Mouse (Mus musculus) kidney, adult 18-20 months (tissue): ENCODE results near the gene Adgrd1.

Experiments used
- DNase-seq: peaks from one replicate; pipeline ENCODE4 v3.0.0; 2021

Adgrd1 gene

GRCm38 (mm10) chr5:129208845-129209244 is 112.3 kb downstream of the Adgrd1 start:
- DNase-seq, result no peak

DNA sequence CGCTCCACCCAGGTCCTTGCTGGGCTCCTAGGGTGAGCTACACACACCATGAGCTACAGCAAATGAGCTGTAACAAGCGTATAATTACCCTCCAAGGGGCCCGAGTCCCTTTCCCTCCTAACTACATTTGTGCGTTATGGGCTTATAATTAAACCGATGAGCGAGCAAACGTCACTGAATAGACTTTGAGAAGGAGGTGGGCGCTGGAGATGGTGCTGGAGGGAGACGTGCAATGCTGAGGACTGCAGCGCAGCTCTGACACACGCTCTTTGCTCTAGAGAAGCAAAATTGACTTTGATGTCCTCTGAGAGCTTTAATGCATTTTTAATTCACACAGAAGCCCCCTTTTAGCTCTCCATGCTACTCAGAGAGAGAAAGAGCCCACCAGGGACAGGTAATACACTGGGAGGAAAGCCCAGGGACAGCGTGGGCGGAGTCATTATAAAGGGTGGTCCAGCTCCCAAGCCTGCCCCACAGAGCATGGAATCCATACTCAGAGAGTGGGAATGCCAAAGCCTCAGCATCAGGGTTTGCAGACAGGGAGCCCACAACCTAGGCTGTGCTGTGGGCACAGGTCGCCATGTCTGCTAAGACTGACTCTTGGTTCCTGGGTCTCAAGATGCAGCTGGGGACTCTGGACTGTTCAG is 115.0 kb downstream of the Adgrd1 start:
- DNase-seq, result no peak

GRCm38 (mm10) chr5:129214023-129214422 is 117.5 kb downstream of the Adgrd1 start:
- DNase-seq, result no peak

DNA sequence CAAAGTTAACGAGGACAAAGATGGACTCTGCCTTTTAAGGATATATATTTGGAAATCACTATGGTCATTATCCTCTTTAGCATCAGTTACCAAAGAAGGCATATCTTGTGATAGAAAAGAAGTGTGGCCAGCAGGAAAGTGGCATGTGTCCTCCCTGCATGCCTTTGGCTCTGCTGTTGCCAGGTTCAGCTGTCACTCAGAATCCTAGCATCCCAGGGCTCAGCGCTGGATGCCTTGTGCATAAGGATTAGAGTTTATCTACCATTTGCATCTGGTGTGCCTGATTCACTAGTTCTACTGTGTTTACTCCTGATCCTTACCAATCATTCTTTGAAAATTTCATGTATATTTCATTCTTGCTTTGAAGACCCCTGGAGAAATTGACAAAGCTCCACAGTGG is 119.5 kb downstream of the Adgrd1 start:
- no peak for DNase-seq

GRCm38 (mm10) chr5:129217481-129218221 is 121.1 kb downstream of the Adgrd1 start:
- no peak for DNase-seq

DNA sequence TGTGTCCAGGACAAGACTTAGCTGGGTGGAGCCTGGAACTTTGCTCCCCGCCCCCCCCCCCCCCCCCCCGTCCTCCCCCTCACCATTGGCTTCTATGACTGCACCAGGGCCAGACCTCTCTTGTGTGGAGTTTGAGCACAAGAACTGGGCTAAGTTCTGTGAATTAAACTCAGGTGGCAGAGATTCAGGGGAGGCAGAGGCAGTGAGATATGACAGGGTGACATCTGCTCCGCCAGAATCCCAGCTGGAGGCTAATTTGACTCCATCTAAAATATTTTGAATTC is 121.6 kb downstream of the Adgrd1 start:
- no peak for DNase-seq

GRCm38 (mm10) chr5:129218537-129218981 is 122.0 kb downstream of the Adgrd1 start:
- DNase-seq, result no peak

GRCm38 (mm10) chr5:129219178-129219760 is 122.7 kb downstream of the Adgrd1 start:
- DNase-seq, result no peak

DNA sequence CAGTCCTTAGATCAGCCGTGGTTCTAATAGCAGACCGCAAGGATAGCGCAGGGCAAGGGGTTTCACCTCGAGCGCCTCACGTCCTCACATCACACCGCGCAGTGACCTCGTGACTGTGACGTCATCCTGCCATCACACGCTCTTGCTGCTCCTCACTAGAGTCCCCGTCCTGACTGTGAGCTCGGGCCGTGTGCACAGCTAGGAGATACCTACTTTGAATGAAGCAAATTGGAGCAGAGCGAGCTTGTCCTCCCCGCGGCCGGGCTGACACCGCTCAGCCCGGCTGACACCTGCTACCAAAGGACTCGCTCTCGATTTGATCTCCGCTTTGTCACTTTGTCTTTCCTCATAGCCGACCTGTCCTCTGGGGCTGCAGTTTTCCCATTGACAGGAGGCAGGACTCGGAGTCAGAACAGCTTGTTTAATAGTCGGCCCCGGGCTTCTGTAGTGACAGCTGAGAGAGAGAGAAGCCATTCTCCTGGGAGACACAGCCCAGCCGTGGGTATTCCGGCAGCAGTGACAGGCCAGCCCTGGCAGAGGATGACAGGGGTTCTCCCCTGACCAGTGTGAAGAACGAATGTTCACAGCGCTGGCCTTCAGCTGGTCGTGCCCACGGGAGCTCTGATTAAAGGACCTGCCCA is 129.4 kb downstream of the Adgrd1 start:
- DNase-seq, result no peak

DNA sequence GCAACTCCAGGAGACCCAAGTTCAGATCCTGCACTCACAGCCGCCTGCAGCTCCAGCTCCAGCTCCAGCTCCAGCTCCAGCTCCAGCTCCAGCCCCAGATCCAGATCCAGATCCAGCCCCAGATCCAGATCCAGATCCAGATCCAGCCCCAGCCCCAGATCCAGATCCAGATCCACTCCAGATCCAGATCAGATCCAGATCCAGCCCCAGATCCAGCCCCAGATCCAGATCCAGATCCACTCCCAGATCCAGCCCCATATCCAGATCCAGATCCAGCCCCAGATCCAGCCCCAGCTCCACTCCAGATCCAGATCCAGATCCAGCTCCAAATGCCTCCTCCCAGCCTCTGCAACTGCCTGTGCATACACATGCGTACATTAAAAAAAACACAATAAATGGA is 131.6 kb downstream of the Adgrd1 start:
- DNase-seq, result no peak

GRCm38 (mm10) chr5:129233301-129233700 is 136.8 kb downstream of the Adgrd1 start:
- no peak for DNase-seq

DNA sequence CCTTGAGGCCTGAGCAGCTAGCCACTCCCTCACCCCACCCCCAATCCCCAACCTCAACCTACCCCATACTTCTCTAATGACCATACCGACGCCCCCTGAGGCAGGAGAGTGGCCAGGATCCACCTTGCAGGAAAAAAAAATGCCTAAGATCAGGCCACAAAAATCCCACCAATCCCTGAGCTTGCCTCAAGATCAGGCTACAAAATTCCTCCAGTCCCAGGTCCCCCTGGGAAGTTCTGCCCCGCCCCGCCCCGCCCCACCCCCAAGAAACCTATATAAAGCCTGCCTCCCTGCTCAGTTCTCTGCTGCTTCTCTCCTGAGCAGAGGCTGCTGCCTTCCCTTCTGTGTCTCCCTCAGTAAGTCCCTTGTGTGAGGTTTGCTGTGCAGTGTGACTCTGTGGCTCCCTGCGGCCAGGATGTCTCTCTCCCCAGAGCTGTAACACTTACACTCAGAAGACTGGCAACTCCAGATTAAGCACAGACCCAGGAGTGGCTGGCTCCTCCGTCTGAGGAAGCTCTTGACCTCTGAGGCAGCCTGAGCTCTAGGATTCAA is 137.4 kb downstream of the Adgrd1 start:
- DNase-seq, result no peak

GRCm38 (mm10) chr5:129236366-129236765 is 139.8 kb downstream of the Adgrd1 start:
- DNase-seq, result no peak

DNA sequence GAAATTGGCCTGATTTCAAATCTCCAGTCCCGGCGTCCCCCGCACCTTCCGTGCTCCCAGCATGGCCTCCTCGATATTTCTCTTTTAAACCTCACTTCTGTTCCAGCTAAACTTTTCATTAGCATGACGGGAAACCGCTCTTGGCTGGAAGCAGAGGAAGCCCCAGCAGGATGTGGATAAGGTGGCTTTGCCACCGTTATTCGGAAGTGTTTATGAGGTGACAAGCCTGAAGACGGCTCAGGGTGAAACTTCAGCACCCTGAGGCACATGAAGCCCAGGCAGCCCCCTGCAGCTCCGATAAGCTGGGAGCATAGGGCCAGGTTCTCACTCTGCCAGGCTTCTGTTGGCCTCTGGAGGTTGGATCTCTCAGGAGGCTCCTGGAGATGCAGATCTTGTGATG is 145.3 kb downstream of the Adgrd1 start:
- no peak for DNase-seq

GRCm38 (mm10) chr5:129242265-129242664 is 145.7 kb downstream of the Adgrd1 start:
- no peak for DNase-seq

GRCm38 (mm10) chr5:129243120-129243519 is 146.6 kb downstream of the Adgrd1 start:
- no peak for DNase-seq

DNA sequence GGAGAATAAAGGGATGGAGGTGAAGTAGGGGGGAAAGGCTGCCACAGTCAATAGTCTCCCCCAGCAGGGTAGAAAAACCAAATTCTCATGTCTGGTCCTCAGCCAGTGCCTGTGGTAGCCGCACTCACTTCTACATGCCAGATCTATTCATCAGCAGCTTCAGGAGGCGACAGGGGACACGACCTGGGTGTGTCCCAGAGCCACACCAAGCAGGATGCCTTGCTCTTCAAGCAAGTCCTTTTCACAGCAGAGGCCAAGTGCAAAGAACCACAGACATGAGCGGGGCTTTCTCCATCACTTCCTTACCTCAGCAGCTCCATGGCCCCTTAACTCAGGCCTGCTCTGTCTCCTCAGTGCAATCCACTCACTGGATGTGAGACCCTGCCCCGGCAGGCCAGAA is 147.8 kb downstream of the Adgrd1 start:
- DNase-seq, result no peak

DNA sequence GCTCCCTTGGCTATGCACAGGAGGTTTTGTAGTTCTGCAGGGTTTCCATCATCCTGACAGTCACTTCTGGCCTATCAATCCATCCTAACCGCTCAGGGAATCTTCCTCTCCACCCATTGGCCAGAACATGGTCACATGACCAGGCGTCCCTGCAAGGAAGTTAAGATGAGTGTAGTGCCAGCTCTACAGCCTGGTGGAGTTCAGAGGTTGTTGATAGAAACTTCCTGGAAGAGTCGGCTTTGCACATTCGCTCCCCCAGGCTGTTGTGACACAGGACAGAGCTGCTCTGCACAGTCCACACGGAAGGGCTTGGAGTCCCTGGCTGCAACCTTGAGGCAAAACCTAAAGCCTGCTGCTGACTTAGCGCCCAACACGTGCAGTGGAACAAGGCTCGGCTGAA is 152.5 kb downstream of the Adgrd1 start:
- no peak for DNase-seq
